Mouse (Mus musculus) right cerebral cortex, postnatal 36 days (tissue): ENCODE measurements around the gene Zc3h13.
A peak's percentile ranks its signal among the peaks of the same experiment; 100 is the strongest.

Experiments
- DNase-seq, 2 experiments: peaks; one replicate each; pipeline ENCODE4 v3.0.0; 2022; ENCODE audit warnings: low spot score in 2 of 2, mixed read lengths in 1 of 2

The Zc3h13 gene

GRCm38 (mm10) chr14:75284193-75284915 is at the start of gene Zc3h13:
Zc3h13 (plus strand) TSS chr14:75284373.
- DNase-seq, result peak; percentile 90 to 92

GRCm38 (mm10) chr14:75235552-75235951 is 48.6 kb upstream of the Zc3h13 start:
- no peak for DNase-seq

GRCm38 (mm10) chr14:75235955-75236635 is 48.1 kb upstream of the Zc3h13 start:
- peak; percentile 20 to 38 for DNase-seq

DNA sequence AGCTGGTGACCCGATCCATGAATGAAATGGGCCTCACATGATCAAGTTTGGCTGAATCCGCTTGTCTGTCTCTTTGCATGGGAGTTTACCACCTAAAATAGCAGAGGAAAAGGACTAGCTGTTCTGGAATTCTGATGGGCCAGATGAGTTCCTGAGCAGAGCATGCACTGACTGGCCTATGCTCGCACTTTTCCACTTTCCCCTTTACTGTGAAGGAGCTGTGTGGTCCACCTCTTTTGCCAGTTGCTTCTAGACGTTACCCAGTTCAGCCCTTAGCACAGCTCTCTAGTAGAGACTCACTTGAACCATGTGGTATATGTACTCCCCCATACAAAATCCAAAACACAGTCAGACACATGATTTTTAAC is 47.6 kb upstream of the Zc3h13 start:
- no peak for DNase-seq

DNA sequence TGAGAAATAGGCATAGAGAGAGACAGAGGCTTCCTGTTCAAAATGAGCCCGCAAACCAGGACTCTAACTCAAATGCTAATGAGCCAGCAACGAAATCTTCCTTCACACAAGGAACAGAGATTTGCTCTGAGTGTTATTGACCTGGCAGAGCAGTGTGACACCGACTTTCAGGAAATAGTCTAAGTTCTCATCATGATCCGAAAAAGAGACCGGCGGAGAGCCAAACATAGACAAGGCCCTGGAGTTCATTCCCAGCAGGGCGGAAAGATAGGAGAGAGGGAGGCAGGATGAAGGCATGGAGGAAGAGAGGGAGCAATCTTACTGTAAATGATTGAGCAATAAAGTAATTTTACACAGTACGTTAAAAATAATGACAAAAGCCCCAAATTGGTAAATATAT is 47.1 kb upstream of the Zc3h13 start:
- no peak for DNase-seq

DNA sequence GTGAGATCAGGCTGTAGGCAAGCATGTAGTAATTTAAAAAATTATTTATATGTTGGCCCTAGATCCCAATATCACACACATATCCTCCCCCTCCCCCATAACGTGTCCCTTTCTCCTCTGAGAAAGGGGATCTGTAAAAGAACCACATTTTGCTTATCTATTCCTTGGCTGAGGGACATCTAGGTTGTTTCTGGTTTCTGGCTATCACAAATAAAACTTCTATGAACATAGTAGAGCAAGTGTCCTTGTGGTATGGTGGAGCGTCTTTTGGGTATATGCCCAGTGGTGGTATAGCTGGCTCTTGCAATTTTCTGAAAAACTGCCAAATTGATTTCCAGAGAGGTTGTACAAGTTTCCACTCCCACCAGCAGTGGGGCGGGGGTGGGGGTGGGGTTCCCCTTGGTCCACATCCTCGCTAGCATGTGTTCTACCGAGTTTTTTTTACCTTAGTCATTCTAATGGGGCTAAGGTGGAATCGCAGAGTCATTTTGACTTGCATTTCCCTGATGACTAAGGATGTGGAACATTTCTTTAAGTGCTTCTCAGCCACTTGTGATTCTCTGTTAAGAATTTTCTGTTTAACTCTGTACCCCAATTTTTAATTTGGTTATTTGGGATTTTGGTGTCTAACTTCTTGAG is 46.0 kb upstream of the Zc3h13 start:
- DNase-seq, result no peak

DNA sequence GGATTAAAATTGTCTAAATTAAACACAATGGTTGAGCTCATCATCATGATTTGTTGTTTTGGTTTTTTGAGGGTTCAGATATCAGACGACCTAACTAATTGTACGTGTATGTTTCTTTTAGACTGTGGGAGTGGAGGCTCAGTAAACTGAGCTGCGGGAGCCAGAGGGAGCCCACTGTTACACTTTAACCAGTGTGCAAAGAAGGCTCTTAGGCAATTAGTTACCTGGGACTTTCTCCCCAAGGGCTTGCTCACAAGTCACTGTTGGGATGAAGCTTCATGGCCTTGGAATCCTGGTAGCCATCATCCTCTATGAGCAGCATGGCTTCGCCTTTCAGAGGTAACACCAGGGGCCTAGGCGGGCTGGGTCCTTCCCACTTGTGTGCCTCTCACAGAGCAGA is 42.1 kb upstream of the Zc3h13 start, which contains the start of gene Cpb2:
TSS of gene Cpb2 (plus strand) at position 201 of the 400 bp plus-strand sequence.
- DNase-seq, result no peak

DNA sequence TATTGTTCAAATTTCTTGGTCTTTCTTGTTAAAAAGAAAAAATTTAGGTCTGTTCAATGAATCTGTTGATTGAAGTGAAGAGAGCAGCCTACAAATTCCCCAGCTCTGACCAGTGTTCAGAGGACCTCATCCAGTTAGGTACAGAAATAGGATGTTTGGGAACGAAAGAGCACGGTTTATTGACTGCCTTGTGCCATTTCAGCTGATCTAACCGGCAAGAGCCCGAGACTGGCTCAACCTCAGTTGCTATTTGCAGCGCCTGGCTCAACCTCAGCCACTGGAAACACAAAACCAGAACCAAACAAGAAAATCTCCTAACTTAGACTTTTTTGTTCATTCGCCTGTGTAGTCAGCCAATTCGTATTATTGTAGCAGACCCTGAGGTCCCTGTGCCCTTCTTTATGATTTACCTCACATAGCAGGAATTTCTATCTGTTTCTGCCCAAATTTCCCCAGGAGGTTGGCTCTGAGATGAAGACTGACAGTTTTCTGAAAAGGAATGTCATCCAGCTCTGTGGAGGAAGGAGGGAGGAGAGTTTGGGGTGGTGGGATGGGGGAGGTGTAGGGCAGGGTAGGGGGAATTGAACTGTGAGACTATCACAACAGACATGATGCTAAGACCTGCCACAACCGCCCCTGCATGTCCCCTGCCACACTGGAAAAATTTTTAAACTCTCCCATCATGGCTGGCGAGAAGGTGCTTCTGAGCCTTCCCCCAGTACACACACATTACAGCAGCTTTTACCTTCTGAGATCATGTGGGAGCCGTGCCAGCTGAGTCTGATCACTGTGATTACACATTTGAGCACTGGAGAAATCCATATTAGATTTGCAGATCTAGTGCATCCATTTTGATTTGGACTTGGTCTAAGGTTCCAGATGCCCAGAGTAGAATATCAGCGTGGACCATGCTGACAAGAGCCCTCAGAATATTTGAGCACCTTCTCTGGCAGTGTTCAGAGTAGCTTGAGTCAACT is 37.9 kb upstream of the Zc3h13 start:
- no peak for DNase-seq

DNA sequence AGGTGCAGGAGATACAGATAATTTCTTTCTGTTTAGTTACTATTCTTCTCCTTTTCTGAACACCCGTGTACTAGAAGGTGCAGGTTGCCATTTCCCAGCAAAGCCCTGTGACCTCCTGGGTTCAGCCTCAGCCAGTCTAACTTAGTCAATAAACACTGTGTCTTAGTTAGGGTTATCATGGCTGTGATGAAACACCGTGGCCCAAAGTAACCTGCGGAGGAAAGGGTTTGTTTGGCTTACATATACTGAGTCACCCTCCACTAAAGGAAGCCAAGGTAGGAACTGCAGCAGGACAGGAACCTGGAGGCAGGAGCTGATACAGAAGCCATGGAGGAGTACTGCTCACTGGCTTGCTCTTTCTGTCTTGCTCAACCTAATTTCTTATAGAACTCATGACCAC is 33.7 kb upstream of the Zc3h13 start:
- no peak for DNase-seq

DNA sequence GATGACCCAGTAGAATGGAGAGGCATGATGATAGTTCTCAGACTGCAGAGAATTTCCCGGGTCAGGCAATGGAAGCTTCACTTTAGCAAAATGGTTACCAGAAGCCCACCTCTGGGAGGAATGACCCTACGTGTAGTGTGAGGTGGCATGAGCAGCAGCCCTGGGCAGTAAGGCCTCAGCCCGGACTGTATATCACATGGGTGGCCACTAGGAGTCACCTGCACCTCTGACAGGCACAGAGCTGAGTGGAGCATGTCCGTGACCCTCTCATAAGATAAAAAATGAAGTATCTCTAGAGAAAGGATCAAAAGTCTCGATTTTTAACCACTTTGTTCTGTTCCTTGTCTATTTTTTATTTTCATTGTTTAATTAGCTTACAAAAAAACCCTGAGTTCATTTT is 27.7 kb upstream of the Zc3h13 start:
- no peak for DNase-seq

DNA sequence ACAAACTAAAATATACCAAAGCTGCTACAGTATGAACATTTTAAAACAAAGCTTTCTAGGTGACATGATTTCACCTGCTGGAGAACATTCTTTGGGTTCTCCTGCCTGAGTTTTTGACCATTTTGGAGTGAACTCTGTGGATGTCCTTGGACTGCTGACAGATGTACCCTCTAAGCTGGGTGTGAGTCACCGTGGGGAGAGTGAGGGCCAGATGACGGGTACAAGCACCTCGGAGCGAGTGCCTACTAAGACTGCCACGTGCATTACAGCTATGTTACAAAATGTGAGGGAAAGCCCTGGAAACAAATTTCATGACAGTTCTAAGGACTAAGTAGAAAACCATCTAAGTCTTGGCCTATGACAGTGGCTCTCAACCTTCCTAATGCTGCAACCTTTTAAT is 14.6 kb upstream of the Zc3h13 start:
- DNase-seq, result no peak

DNA sequence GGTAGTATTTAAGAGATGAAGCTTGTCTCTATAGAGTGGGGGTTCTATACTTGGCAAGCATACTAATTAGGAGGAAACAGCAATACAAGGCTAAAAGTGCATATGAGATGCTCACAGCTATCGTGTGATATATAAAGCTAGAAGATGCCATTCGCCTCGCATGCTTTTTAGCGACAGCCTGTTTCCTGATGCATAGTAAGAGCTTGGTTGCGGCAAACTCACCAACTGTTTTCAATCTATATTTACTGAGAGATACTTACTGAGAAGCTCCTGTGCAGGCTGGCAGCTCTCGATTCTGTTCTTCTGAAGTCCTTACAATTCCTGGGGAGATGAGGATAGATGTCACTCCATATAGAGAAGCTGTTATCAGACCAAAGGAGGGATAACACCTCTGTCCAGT is 4.5 kb upstream of the Zc3h13 start:
- no peak for DNase-seq

DNA sequence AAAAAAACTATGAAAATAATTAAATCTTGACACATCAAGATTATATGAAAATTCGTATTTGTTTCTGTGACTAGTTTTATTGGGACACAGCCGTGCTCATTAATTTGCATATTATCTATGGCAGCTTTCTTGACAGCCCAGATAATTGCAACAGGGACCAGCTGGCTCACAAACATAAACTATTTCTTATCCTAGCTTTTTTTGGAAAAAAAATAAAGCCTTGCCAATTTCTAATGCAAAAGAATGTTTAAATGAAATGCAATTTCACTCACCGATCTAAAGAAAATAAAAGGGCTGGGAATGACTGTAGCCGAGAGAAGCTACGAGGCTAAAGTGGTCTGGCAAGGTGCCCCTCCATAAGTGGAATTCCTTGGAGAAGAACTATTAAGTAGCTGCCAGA is 3.8 kb upstream of the Zc3h13 start:
- DNase-seq, result no peak

- DNase-seq, result no peak
Observed at GRCm38 (mm10) chr14:75283609-75284192, 472 bp upstream of the Zc3h13 start.

DNA sequence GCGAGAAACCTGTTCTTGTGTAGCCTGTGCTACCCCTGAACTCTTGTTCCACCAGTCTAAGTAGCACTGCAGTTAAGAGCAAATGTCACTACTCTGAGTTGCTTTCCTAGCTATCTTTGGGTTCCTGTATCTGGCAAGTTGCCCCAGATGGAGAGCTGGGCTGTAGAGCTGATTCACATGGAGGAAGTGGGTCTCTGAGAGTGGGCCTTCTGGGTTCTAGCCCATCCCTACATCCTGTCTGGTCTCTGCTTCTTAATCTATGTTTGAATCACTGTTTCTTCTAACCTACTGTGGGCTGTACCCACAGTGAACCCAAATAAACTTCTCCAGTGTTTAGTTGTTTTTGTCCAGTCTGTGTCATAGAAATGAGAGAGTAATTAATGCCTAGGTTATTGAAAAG is 16.9 kb downstream of the Zc3h13 start:
- DNase-seq, result no peak

DNA sequence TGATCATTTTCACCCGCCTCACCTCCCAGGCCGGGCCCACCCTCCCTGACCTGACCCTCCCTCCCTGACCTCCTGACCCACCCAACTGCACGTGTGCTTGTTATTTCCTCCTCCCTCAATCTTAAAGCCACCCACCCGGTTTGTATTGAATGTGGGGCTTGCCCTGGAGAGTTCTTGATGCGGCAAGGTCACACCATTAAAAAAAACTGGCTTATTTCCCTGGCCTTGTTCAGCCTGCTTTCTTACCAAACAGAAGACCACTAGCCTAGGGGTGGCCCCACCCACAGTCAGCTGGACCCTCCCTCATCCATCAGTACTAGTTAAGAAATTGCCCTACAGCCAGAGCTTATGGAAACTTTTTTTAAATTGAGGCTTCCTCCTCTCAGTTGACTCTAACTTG is 19.6 kb downstream of the Zc3h13 start:
- no peak for DNase-seq

GRCm38 (mm10) chr14:75307855-75308254 is 23.7 kb downstream of the Zc3h13 start:
- no peak for DNase-seq

GRCm38 (mm10) chr14:75309336-75309992 is 25.3 kb downstream of the Zc3h13 start:
- no peak for DNase-seq

GRCm38 (mm10) chr14:75314484-75314883 is 30.3 kb downstream of the Zc3h13 start:
- DNase-seq, result no peak

DNA sequence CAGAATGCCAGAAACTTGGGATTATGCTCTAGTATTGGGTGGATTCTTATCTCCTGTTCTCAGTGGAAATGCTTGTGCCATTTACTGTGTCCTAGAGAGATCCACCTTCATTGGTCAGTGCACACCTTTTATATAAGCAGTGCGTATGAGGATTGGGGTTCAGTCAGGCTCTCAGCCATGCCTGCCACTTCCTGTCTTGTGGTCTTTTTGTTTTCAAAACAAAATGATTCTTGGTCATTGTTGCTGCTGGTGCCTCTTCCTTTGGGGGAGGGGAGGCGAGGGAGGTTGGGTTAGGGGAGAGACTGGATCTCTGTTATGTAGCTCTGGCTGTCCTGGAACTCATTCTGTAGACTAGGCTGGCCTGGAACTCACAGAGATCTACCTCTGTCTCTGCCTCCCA is 34.6 kb downstream of the Zc3h13 start:
- no peak for DNase-seq

DNA sequence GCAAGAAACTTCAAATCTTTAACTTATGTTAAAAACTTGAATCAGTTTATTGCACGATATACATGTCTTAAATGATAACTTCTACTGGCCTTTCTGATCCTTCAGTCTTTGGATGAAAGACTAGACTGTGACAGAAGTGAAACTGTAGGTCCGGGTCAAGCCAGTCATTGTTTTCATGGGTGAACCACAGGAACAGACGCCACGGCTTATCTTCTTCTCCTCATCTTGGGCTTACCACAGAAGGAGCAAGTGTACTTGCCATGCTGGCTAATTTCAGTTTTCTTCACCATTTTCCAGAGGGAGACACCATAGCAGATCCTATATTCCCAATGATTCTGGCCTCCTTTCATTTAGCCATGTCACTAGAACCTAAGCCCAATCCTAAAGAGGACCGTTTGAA is 36.1 kb downstream of the Zc3h13 start:
- DNase-seq, result no peak
